Mouse (Mus musculus) liver (tissue): ENCODE results near the gene Cavin1.
A peak's percentile ranks its signal among the peaks of the same experiment; 100 is the strongest.

ENCODE experiments used
- DNase-seq: peaks from one replicate; pipeline ENCODE4 v3.0.0-alpha.2; 2020; ENCODE audit warnings: mixed read lengths

The Cavin1 gene

DNA sequence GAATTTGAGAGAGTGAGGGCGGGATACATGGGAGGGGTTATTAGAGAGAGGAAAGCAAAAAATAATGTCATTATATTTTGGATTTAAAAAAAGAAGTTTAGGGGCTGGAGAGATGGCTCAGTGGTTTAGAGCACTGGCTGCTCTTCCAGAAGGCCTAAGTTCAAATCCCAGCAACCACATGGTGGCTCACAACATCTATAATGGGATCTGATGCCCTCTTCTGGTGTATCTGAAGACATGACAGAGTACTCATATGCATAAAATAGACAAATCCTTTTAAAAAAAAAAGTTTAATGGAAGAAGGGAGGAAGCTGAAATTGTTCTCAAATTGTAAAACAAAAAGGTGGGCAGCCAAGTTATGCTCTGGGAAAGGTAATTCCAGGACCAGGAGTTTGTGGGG, 21.1 kb downstream of the Cavin1 start:
- no peak for DNase-seq

DNA sequence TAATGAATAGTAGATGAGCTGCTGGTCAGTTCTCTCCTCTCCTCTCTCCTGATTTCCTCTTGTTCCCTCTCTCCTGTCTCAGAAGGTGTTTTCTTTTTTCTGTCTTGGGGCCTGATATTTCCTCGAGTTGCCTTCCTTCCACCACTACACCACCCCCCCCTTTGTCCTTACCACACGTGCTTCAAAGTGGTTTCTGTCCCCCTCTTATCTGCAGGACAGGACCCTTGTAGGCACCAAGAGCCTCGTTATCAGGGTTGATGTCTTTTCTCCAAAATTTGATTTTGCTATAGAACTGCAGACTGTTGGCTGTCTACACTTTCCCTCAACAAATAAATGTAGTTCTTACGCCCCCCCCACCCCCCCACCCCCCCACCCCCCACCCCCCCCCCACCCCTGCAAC, 22.4 kb downstream of the Cavin1 start:
- DNase-seq: no peak

DNA sequence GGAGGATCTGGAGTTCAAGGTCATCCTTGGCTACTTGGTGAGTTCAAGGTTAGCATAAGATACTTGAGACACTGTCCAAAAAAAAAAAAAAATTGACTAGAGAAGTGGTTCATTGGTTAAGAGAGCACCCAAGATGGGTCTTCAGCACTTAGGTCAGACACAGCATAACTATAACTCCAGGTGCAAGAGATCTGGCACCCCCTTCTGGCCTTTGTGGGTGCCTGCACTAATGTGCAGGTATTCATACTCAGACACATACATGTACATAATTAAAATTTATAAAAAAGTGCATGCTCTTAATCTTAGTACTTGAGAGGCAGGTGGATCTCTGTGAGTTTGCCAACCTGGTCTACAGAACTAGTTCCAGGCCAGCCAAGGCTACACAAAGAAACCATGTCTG, 23.1 kb downstream of the Cavin1 start:
- peak; percentile 44 for DNase-seq

DNA sequence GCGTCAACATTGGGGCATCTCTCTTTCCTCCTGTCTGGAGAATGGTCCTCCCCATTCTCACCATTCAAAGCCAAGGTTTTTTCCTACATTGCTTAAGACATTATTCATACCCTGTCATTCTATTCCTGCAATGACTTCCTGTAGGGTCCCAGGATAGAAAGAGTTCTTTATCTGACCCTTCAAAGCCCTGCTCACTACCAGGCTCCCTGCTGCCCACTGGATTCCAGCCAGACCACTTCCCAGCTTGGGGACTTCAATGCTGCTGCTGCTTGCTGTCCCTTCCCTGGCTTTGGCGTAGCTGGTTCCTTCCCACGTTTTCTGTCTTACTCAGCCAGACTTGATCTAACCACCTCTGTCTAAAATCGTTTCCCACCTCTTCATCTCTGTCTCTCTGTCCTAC, 23.8 kb downstream of the Cavin1 start:
- no peak for DNase-seq

DNA sequence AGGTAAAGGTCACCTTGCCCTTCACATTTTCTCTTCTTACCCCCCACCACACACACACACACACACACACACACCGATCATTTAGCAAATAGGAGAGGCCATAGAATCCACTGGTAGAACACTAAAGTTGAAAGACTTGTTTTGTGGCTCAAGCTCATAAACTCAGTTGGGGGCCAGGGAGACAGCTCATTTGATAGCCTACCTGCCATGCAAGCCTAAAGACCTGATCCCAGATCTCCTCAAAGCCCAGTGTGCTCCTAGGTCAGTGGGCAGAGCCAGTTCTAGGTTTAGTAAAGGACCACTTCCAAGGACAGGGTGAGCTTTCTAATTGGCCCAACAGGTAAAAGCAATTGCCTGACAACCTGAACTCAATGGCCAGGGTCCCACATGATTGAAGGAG, 28.3 kb downstream of the Cavin1 start:
- no peak for DNase-seq

DNA sequence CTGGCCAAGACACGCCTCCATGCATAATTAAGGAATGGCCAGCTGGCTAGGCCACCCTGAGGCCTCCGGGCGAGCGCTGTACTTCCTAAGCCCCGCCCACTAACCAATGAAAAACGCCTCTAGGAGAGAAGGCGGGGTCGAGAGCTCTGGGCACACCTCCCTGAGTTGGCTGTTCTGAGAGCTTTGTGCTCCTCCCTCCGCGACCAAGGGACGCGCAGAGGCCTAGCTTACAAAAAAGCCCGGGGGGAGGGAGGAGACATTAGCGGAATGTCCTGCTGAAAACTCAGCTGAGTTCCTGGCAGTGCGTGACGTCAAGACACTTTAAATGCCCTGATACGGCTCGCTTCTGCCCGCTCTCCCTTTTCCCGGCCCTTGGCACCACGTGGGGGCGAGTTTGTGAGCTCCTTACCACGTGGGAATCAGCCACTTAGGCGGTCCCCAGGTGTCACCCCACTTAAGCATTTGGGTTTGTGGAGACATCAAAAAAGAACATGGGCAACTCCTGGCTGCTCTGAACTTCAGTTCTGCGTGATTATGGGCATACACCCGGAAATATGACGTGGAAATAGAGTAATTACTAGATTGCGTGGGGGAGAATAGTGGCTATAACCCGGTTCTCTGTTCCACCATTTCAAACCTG, 31.1 kb downstream of the Cavin1 start, which contains the start of gene Stat3:
TSS of gene Stat3 (minus strand) at position 29 of the 640 bp plus-strand sequence.
- peak; percentile 100 for DNase-seq

DNA sequence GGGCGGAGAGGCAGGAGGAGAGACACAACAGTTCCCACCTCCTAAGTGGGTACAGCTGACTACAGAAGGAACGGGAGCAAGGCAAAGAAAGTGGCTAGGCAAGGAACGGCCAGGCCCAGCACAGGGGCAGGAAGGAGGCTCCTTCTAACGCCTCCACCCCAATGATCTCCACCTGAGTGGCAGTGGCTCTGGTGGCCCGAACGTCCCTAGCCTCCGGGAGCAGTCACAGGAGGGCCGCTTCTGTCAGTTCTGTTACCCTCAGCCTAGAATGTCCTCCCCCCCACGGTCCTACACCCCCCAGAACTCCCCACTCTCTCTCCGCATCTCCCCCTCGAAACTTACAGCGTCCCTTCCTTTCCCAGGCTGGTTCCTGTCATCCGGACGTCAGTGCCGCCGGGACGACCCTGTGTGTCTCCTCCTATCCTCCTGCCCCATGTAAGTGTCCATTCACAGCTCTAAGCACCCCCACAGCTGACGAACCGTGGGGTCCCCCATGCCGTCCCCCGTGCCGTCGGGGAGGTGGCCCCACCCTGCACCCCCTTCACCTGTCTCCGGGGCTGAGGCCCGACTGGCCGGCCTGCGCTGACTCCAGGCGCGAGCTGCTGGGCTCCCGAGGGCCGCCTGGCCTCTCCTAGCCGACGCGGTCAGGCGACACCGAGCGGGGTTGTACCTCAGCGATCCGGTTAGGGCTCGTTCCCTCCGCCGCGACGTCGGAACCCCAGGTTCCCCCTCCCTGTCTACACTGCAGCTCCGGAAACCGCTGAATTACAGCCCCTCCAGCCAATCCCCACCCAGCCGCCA, 31.8 kb downstream of the Cavin1 start:
- DNase-seq: peak; percentile 55

DNA sequence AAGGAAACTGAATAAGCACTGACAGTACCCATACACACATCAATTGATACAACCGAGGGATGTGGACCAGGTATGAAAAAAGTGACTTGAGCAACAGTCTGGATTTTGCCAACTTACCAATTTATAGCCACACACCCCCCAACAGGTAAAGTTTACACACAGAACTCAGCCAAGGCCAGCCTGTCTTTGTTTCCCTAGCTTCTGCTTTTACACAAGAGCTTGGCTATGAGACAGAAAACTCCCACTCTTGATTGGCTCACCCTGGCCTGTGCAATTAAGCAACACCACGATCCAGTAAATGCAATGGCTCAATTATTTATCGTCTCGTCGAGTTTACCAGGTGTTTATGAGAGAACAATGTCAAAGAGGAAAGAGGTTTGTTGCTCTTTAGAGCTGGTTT, 32.6 kb downstream of the Cavin1 start:
- no peak for DNase-seq

DNA sequence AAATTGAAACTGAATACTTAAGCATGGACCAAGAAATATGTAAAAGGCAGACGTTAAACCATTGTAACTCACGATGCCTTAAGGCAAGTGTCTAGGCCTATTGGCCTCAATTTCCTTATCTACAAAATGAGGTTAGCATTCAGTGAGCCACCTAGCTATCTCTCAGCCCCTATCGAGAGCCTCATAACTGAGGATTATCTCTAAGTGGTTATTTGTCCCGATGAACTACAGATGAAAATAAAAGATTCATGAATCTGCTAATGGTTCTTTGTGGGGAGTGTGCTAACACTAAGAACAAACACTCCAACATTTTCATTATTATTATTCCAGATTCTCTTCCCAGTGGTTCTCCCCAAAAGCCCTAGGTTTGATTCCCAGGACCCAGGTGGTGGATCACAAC, 33.4 kb downstream of the Cavin1 start:
- DNase-seq: no peak

DNA sequence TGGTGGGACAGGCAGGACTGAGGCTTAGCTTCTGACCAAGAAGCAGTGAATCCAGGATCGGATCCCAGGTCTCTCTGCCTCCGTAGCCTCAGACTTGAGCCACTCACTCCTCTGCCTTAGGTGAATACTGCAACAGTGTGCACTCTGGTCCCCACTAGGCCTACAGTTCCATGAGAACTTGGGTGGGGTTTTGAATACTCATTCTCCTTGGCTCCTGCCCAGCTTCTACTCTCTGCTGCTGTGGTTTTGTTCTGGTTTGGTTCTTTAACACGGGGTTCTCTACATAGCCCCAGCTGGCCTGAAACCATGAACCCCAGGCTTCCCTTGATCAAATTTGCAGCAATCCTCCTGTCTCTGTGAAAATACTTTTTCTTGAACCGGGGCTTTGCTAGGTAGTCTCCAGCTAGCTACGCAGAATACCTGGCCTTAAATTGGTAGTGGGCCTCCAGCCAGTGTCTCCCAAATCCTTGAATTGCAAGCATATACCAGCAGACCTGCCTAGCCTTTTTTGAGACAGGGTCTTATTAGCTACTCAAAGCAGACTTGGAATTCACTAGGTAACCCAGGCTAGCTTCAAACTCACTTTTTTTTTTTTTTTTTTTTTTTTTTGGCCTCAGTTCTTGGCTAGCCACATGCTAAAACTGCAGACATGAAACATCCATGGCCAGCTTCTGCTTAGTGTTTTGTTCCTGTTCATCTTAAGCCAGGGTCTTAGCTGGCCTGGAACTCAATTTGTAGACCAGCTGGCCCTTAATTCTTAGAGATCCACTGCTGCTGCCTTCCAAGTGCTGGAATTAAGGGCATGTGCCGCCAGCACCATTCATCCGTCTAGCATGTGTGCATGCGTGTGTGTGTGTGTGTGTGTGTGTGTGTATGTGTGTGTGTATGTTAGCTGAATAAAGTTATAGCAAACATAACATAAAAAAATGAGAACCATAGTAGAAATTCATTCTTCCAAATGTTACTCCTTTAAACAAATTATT, 35.0 kb downstream of the Cavin1 start:
- no peak for DNase-seq

DNA sequence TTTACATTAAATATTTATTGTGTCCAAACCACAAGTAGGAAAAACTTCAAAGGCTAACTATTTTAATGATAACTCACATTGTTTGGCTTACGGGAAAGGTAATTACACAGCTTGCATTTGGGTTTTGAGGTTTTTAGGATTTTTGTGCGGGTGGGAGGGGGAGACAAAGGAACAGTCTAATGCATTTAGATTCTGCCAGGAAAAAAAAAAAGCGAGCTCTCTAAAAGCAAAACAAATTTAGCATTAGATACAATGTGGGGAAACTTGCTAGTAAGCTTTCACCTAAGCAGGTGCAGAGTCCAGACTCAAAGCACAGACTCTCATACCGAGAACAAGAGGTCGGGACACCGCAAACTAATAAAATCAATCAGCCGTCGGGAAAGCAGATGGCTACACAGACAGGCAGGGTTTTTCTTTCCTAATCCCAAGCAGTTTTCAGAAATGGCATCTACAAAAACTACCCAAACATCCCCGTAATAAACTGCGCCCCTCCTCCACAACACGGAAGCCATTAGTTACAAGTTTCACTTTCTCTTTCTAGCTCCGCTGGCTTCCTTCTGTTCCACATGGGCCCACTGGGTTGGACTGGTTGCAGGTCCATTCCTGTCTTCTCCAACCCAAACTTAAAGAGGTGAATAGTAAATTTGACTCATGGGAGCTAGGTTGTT, 39.3 kb downstream of the Cavin1 start:
- DNase-seq: no peak

DNA sequence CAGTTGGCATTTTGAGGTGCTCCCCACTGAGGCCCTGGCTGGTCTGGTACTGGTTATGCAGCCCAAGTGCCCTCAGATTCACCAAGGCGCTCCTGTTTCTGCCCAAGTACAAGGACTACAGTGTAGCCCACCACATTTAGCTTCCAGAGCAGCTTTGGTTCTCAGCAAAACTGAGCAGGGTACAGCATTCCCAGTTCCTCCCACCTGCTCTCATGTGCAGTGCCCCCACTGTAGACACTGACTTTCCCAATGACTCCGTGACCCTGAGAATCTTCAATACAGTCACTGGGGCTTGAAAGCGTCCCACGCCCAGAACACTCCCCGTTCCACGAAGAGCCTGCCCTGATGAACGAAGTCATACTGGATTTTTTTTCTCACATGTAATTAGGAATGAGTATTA, 40.1 kb downstream of the Cavin1 start:
- DNase-seq: no peak

DNA sequence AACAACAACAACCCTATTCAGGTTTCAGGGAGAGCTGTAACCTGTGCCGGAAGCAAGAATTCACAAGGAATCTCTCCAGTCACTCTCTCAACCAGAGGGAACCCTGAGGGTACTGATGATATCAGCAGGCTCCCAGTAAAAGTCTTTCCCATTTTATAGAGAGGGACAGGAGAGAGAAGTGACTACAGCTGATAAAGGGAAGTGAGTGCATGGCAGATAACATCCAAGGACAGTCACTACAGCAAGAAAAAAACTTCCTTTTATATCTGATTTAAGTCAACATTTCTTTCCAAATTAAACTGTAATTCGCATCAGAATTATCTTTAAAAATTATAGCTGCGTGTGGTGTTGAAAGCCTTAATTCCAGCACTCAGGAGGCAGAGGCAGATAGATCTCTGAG, 43.3 kb downstream of the Cavin1 start:
- DNase-seq: no peak

DNA sequence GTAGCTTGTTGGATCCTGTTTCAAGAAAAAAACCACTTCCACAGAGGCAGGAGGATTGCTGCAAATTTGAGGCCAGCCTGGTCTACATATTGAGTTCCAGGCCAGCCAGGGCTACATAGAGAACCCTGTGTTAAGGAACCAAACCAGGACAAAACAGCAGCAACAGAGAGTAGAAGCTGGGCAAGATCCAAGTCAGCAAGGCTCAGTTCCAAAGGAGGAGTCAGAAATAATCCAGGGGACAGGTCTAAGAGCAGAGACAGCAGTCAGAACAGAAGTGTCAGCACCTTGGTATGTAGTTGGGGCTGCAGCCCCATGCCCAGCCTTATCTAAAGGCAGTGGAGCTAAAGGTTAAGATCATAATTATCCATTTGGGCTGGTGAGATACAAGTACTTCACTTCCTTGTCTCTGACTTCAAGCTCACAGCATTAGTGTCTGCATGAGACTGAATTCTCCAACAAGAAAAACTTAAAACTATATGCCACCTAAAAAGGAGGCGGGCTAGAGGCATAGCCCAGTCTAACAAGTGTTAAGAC, 46.2 kb downstream of the Cavin1 start:
- DNase-seq: no peak

DNA sequence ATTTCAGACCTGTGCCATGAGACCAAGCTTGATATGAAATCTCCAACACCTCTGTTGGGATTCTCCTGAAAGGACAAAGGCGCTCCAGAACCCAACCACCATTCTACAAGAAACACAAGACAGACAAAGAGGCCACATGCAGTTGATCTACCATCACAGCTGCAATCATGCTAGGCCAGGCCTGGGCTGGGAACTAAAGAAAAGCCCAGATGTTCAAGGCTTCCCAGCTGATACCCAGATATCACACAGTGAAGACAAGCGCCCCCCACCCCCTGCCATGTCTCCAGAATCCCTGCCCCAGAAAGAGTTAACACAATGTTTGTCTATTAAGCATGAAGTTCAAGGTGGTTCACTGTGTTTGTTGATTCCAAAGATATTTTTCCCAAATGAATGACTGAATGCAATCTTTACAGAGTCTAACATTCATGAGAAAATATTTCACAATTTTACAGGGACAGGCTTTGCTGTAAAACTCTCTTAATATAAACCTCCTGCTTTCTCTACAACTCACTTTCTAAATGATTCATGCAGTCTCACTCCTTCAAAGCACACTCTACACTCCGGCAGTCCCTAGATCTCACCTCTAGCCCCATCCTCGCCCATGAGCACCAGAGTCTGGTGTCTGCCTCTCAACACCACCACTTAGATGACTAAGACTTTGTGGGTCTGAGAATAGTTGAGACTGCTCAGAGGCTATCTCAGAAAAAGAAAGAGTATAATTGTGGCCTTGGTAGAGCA, 49.6 kb downstream of the Cavin1 start:
- DNase-seq: peak; percentile 61

DNA sequence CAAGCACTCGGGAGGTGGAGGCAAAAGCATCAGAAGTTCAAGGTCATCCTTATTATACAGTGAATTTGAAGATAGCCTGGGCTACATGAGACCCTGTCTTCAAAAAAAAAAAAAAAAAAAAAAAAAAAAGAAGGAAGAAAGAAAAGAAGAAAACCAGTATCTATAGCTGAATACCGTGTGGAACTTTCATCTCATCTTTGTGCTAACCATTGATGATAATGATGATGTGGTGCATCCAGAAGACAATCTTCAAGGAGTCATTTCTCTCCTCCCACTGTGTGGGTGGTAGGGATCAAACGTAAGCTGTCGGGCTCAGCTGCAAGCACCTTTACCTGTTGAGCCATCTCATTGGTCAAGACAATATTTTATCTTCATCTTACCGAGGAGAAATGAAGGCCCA, 52.7 kb downstream of the Cavin1 start:
- DNase-seq: no peak

DNA sequence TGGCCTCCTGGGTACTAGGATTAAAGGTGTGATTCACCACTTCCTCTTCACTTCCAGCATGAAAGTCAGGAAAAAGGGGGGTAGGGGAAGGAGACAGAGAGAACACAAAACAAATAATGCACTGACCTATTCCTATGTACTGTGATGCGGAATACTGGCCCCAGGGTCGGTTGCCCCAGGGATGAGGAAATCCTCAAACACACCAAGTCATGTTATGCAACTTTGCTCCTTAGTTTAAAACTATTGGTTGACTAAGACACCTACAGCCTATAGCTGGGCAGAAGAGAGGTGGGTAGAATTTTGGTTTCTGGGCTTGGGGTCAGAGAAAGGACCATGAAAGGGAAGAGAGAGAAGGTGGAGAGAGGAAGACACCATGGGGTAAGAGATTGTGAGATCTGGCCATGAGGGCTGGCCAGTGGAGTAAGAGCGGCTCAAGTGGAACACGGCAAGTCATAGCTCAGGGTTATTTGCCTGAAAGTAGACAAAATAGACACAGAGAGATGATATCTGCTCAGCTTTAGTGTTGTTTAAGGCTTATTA, 54.2 kb downstream of the Cavin1 start:
- DNase-seq: no peak

DNA sequence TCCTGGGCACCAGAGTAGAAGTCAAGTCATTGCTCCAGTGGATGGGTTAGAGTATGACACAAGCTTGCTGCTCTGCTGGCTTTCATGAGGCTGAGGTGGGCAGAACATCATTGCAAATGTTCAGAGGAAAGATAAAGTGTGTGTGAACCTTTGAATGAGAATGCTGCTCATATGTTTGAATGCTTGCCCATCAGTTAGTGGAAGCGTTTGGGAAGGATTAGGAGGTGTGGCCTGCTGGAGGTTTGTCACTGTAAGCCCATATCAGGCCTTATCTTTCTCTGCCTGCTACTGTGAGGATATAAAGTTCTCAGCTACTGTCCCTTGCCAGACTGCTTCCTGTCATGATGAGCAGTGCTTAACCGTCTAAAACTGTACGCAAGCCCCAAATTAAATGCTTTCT, 55.6 kb downstream of the Cavin1 start:
- no peak for DNase-seq

DNA sequence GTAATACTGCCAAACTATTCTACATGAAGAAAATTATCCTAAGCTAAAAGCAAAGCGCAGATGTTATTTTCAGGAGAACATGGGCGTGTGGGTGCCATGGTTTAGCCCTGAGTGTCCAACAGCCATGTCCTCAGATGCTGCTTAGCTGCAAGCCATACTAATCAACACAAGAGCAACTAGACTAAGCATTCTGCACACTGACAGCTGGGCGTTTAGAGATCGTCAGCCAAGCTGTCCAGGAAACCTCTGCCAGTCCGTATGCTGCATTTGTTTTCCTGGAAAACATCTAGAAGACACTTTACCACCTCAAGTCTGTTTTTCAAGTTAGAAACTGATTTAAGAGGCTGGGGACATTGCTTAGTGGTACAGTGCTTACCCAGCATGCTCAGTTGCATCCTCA, 56.3 kb downstream of the Cavin1 start:
- no peak for DNase-seq

DNA sequence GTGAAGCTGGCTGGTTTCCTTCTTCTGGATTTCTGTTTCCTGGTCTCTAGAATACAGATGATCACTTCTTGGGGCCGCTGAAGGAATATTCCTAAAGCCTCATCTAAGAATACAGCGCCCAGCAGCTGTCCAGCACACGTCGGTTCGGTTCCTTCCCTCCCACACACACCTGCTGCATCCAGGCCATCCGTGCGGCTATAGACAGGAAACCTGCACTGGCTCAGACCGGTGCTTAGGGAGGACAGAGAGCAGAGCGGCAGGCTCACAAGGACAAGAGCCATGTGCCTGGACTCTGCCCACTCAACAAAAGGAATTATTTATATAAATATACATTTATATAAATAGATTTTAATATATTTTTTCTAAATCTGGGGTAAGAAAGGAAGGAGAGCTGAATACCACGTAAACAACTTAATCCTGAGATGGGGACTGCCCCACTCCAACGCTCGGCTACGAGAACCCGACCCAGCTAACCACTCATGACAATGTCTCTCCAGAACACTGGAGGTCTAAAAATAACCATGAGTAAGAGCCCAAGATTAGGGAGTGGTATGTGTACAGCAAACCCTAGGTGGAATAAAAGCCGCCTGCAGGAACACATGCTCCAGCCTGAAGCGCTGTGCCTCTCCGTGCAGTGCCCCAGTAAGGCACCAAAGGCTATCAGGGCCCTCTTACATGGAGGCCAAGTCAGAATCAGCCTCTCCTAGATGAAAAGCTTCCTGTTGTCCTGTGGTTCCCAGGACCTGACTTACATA, 58.1 kb downstream of the Cavin1 start:
- DNase-seq: no peak

DNA sequence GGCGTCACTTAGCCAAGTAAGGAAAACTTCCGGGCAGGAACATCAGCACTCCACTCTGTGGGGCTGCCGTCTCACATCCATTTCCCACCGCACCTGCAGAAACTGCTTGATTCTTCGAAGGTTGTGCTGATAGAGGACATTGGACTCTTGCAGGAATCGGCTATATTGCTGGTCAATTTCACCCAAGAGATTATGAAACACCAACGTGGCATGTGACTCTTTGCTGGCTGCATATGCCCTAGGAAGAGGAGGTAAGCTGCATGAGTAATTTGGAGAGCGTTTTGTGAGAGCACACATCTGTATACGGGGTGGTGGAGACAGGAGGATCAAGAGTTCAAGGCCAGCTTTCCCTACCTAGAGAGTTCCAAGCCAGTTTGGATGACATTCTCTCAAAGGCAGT, 62.1 kb downstream of the Cavin1 start:
- no peak for DNase-seq
